Mouse (Mus musculus) liver, adult 2 months (tissue): ENCODE results near the gene Ier2.

ENCODE experiments used
- CTCF ChIP-seq: fragments of 200-500 bp; IDR thresholded peaks from 2 replicates; pipeline ENCODE4 v1.5.1; 2011; ENCODE audit warnings: low read depth, low read length, control low read depth
- POLR2A ChIP-seq: fragments of 200-500 bp; IDR thresholded peaks from 2 replicates; pipeline ENCODE4 v1.6.1; 2011; ENCODE audit warnings: low read length, control low read depth; ENCODE audit not compliant: insufficient read depth; ENCODE audit errors: extremely low read depth

DNA sequence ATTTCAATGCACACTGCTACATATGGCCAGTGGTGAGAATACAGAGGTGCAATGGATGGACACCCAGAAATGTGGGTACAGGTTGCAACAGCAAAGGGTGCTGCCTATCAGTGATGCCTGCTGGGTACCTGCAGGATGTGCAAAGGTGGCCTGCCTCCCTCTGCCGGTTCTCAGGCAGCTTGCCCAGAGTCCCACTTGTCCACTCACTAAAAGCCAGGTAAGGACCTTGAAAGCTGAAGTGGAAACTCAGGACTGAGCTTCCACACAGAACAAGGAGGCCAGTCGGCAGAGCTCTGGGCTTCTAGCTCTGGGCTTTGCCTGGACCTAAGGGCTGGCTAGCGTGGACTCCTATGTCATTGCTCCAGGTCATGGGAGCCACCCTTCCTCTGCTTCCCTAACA is 48.7 kb upstream of the Ier2 start:
- TF ChIP-seq CTCF (no peak), POLR2A (no peak)
